Mouse (Mus musculus): ENCODE results near the gene Gjb2.
"Not testable (repeated sequence)": the region's sequence is repeated elsewhere in the genome, so short reads cannot be mapped to it uniquely, and the experiment has no call there.

The Gjb2 gene

DNA sequence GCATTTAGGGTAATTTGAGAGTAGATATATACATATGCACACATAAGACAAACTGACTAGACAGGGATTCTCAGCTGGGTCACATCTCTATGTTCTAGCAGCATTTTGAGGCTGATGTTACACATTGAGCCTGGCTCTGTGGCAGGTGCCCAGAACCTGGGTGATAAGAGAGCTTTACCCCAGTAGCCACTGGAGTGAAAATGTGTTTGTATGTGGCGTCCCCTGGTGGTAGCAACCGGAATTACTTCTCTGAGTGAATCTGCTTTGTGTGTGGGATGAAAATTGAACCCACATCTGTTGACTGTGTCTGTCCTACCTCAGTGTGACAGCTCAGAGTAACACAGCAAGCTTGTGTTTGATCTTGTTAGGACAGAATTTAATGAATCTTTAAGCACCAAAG is 34.6 kb downstream of the Gjb2 start:
- DNase-seq (ENCODE audit: low spot score in 2 of 2) = not testable (repeated sequence)

DNA sequence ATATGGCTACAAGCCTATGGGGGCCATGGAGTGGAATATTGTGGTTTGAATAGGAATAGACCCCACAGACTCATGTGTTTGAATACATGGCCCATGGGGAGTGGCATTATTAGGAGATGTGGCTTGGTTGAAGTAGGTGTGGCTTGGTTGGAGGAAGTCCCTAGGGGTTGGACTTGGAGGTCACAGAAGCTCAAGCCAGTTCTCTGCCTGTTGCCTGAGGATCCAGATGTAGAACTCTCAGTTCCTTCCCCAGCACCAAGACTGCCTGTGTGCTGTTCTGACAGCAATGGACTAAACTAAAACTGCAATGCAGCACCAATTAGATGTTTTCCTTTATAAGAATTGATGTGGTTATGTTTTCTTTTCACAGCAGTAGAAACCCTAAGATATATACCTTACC is 38.4 kb downstream of the Gjb2 start:
- no peak for DNase-seq (ENCODE audit: low spot score in 2 of 2)

- DNase-seq (ENCODE audit: low spot score in 2 of 2) = peak in 1 of 2 experiments; percentile 52
These were observed 44.5 kb downstream of the Gjb2 start for GRCm38 (mm10) chr14:57060052-57060451.

- DNase-seq (ENCODE audit: low spot score in 2 of 2) = peak; percentile 5 to 10
These were observed 46.8 kb downstream of the Gjb2 start, which contains the start of gene Gja3 for GRCm38 (mm10) chr14:57057563-57058321. Gene Gja3 (minus strand): TSS chr14:57058100.

DNA sequence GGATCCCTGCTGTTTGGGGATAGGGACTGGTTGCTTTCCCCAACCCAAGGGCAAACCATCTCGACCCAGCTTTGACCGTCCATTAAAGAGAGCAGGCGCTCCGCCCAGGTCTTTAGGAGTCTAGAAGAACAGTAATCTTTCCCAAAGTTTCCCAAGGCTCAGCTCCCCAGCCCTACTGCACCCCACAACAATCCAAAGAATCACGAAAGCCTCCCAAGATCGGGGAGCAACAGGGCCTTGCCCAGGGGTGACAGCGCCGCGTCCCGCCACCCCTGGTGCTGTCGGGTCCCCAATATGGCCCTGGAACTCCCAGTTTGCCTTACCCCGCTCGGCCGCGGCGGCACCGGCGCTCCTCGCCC is 47.3 kb downstream of the Gjb2 start:
- DNase-seq (ENCODE audit: low spot score in 2 of 2) = no peak

GRCm38 (mm10) chr14:57052713-57053112 is 51.8 kb downstream of the Gjb2 start:
- no peak for DNase-seq (ENCODE audit: low spot score in 2 of 2)

All from frontal cortex, postnatal 10 days (tissue).